Mouse (Mus musculus) heart, postnatal 0 days (tissue): ENCODE results near the gene Adprh.

Experiments
- CTCF ChIP-seq: IDR thresholded peaks from 2 replicates; pipeline ENCODE4 v1.5.1; 2016; ENCODE audit warnings: antibody characterized with exemption, control low read depth, low read depth
- EP300 ChIP-seq: IDR thresholded peaks from 2 replicates; pipeline ENCODE4 v1.6.1; 2016; ENCODE audit warnings: antibody characterized with exemption, low read depth

DNA sequence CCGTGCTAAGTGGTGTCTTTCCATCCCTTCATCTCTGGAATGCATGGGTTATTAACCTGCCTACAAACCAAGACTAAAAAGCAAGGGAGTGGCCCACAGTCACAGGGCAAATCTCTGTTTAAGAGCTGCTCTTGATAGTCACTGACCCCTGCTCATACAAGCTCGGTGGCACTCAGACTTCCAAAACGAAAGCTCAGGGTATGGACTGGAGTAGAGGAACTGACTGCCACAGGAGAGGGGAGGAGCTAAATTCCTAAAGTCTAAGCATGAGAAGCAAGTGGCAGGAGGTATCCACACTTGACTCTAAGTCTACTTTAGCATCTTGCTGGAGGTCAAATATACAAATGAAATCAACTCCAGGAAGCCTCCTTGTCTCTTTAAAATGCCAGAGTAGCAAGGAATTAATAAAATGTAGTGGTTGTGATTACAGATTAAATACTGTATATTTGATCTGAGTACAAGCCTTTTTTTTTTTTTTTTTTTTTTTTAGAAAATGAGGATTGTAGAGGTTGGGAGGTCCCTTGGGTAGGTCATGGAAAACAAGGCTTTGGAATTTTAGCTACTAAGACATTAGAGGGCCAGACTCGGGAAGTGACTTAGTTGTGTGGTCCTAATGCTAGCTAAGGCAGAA lies 23.3 kb upstream of the Adprh start:
- TF ChIP-seq CTCF (no peak), EP300 (no peak)
